Mouse (Mus musculus) midbrain, embryonic 12.5 days (tissue): ENCODE measurements around the gene Prdx1. TPM values are rescaled to one million over a fixed set of nuclear protein-coding genes. Genes with fewer than 3 reads are reported as not detected.

Experiments used
- ATAC-seq: fragments of 200-750 bp; cut with Nextera tagmentation; 2 replicates; pipeline ENCODE4 v1.8.0; 2017; ENCODE audit warnings: low read depth, moderate TSS enrichment, moderate library complexity; ENCODE audit not compliant: low FRiP score
- H3K27ac ChIP-seq: fragments of 300-500 bp; sonication (generic); replicated peaks from 2 replicates; pipeline ENCODE4 v1.5.1; 2016; ENCODE audit warnings: mild to moderate bottlenecking
- H3K27me3 ChIP-seq: fragments of 300-500 bp; sonication (generic); 2 replicates; pipeline ENCODE4 v1.6.1; 2016; ENCODE audit warnings: mild to moderate bottlenecking
- H3K36me3 ChIP-seq: fragments of 300-500 bp; sonication (generic); 2 replicates; pipeline ENCODE4 v1.6.1; 2016
- H3K4me1 ChIP-seq: fragments of 300-500 bp; sonication (generic); 2 replicates; pipeline ENCODE4 v1.6.1; 2016
- H3K4me2 ChIP-seq: fragments of 300-500 bp; sonication (generic); replicated peaks from 2 replicates; pipeline ENCODE4 v1.6.1; 2016; ENCODE audit warnings: mild to moderate bottlenecking, moderate library complexity
- H3K4me3 ChIP-seq: fragments of 300-500 bp; sonication (generic); 2 replicates; pipeline ENCODE4 v1.5.1; 2016; ENCODE audit warnings: mild to moderate bottlenecking
- H3K9ac ChIP-seq: fragments of 300-500 bp; sonication (generic); replicated peaks from 2 replicates; pipeline ENCODE4 v1.6.1; 2016; ENCODE audit warnings: mild to moderate bottlenecking, moderate library complexity
- H3K9me3 ChIP-seq: fragments of 300-500 bp; sonication (generic); 2 replicates; pipeline ENCODE4 v1.6.1; 2016; ENCODE audit warnings: mild to moderate bottlenecking
- WGBS: fragments of 180-500 bp; shearing (Covaris S2); methylation state at CpG from one replicate; pipeline ENCODE4 v1.1.7; 2016; 5-methylcytosine and 5-hydroxymethylcytosine counted together
- polyA plus RNA-seq: library from polyadenylated mRNA; unstranded; fragments of >200 nt; fragmentation: Nextera tagmentation; extraction: Ambion mirVana; gene quantifications from 2 replicates; pipeline ENCODE4 v1.2.1, GENCODE M21; 2016

The Prdx1 gene
- polyA plus RNA-seq, 1 experiment from 2014 or later = 818 TPM

DNA sequence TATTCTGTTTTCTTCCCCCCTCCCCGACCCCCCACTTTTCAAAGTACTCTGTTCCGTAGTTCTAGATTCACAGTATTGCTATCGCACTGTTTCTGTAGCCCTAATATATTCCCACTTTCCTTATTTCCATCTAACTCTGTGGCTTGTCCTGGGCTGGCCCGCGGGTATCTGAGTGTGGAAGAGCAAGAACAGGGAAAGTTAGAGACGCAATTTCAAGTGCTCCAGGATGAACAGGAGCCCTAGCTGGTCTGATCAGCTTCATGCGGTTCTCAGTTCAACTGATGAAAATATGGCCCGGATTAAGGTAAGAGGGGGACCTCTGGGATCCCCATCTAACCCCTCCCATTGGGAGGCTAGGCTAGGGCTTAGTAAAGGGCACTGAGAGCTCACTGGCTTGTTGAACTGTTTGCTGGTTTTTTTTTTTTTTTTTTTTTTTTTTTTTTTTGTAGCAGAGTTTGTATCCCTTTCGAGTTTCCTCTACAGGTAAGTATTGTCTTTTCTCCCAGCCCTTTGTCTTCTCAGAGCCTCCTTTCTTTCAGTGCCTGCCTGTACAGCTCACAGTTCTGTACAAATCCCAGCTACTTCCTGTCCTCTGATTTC, 23.5 kb downstream of the Prdx1 start:
- H3K4me3 ChIP-seq = peak overlapping the region; percentile 56
- 0 out of 2 replicates have a peak, but pooled peaks cover 10% of the 10 kb centered on the region for H3K36me3 ChIP-seq
- WGBS = 11% methylated on average over 9 of the region's 9 CpGs
- H3K4me2 ChIP-seq = peak overlapping the region; percentile 83
- no peak overlapping the region for H3K27ac ChIP-seq
- H3K4me1 ChIP-seq = peaks cover 13% of the 10 kb centered on the region
- peak overlapping the region; percentile 63 for H3K9ac ChIP-seq
- no peaks in the 10 kb centered on the region for H3K9me3 ChIP-seq
- H3K27me3 ChIP-seq = no peaks in the 10 kb centered on the region
- ATAC-seq = no peak; the same call in 1 of the 2 replicates

DNA sequence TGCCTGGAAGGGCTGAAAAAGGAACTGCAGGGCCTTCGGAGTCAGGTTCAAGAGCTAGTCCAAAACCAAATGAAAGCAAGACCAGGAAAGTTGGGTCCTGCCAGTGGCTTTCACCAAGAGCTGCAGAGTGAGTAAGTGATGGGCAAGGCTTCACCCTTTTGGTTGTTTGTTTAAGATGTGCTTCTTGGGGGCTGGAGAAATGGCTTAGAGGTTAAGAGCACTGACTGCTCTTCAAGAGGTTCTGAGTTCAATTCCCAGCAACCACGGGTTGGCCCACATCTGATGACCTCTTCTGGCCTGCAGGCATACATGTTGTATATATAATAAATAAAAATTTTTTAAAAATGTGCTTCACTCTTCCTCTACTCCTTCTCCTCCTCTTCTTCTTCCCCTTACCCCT, 24.8 kb downstream of the Prdx1 start:
- peaks cover 13% of the 10 kb centered on the region for H3K4me1 ChIP-seq
- no peak overlapping the region; the same call in 1 of the 2 replicates for H3K9ac ChIP-seq
- no peak overlapping the region for H3K4me2 ChIP-seq
- 86% methylated on average over 2 of the region's 2 CpGs for WGBS
- no peak for ATAC-seq
- H3K36me3 ChIP-seq = peaks cover 6% of the 10 kb centered on the region; the same call in 1 of the 2 replicates
- H3K9me3 ChIP-seq = no peaks in the 10 kb centered on the region
- H3K4me3 ChIP-seq = no peak overlapping the region
- no peaks in the 10 kb centered on the region for H3K27me3 ChIP-seq
- no peak overlapping the region for H3K27ac ChIP-seq

DNA sequence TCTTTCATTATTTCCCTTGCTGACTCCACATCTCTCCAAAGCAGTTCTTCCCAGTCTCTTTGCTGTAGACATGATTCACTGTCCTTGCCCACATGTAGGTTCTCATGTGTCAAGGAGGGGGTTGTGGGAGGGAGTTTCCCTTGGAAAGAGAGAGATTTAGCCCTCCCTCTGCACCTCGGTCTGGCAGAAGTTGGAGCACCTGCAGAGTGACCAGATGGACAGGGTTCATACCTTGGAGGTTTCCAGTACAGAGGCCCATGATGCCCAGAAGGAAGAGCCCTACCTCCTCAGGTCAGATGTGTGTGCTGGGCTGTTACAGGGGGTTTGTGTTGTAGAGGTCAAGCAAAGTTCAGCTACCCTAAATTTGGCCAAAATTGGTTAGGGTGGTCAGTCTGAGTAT, 27.2 kb downstream of the Prdx1 start:
- no peak for ATAC-seq
- H3K9me3 ChIP-seq = no peaks in the 10 kb centered on the region
- no peak overlapping the region for H3K4me3 ChIP-seq
- peaks cover 13% of the 10 kb centered on the region; the same call in 1 of the 2 replicates for H3K36me3 ChIP-seq
- peaks cover 9% of the 10 kb centered on the region for H3K4me1 ChIP-seq
- H3K27ac ChIP-seq = no peak overlapping the region
- no peak overlapping the region for H3K4me2 ChIP-seq
- H3K27me3 ChIP-seq = no peaks in the 10 kb centered on the region
- WGBS = 90% methylated on average over 1 of the region's 1 CpGs
- H3K9ac ChIP-seq = no peak overlapping the region

DNA sequence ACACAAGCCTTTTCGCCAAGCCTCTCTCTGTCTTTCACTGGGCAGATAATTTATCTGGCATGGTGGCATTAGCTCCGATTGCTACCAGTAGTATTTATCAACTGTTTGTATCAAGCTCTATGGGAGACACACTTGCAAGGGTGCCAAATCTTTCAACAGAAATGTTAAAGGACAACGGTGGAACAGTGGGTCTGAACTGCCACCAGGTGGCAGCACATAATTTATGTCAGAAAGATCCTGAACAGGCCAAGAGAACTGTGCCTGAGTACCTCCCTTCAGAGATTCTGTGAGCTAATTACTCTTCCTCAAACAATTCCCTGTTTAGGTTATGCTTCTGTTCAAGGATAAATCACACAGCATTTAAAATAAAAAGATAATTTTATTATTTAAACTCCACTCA, 34.1 kb downstream of the Prdx1 start:
- no peak overlapping the region for H3K27ac ChIP-seq
- no peak overlapping the region for H3K9ac ChIP-seq
- 16% methylated on average over 3 of the region's 3 CpGs for WGBS
- peaks cover 13% of the 10 kb centered on the region; the same call in 1 of the 2 replicates for H3K27me3 ChIP-seq
- H3K4me3 ChIP-seq = no peak overlapping the region
- no peak for ATAC-seq
- no peaks in the 10 kb centered on the region for H3K9me3 ChIP-seq
- no peak overlapping the region for H3K4me2 ChIP-seq
- H3K36me3 ChIP-seq = peaks cover 13% of the 10 kb centered on the region; the same call in 1 of the 2 replicates
- H3K4me1 ChIP-seq = peaks cover 13% of the 10 kb centered on the region

DNA sequence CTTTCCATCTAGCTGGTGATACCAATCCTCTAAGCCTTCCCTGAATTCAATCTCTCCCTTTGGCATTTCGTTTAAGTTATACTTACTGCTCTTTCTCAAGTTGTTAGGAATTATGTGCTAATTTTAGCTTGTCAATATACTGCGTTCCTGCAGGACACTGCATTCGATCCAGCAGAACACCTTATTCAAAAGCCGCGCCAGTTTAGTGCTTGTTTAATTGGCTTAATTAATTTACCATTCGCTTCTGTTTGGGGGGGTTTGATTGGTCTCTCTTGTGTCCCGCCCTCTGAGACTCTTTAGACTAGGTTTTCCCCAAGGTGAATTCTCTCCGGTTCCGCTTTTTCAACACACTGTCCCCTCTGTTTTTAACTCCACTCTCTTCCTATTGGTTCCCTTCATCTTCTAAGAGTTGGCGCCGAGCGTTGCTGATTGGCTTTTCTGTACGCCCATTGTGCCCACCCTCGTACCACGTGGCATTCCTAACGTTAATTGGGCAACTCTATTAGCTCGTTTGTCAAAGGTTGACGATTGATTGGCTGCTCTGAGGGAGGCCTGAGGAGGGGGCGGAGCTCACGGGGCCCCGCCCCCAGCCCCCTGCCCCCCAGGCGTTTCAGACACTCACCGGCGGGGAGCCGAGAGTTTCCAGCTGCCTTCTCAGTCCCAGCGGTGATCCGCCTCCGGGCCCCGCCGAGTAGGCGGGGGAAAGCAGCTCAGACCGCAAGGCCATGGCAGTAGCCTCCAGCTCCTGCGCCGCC, 35.2 kb downstream of the Prdx1 start, which contains the start of gene Tesk2:
TSS of gene Tesk2 (plus strand) at position 606 of the 755 bp plus-strand sequence.
- H3K4me3 ChIP-seq = peak within 1 kb of the TSS; percentile 83
- peaks cover 13% of the 10 kb centered on the region for H3K4me1 ChIP-seq
- H3K9me3 ChIP-seq = no peaks in the 10 kb centered on the region
- H3K27ac ChIP-seq = peak within 1 kb of the TSS; percentile 77
- H3K4me2 ChIP-seq = peak within 1 kb of the TSS; percentile 95
- H3K9ac ChIP-seq = peak within 1 kb of the TSS; percentile 81
- H3K27me3 ChIP-seq = peaks cover 13% of the 10 kb centered on the region; the same call in 1 of the 2 replicates
- peak; percentile 98 for ATAC-seq
- H3K36me3 ChIP-seq = peaks cover 6% of the 10 kb centered on the region; the same call in 1 of the 2 replicates
- 2% methylated on average over 34 of the region's 34 CpGs for WGBS

DNA sequence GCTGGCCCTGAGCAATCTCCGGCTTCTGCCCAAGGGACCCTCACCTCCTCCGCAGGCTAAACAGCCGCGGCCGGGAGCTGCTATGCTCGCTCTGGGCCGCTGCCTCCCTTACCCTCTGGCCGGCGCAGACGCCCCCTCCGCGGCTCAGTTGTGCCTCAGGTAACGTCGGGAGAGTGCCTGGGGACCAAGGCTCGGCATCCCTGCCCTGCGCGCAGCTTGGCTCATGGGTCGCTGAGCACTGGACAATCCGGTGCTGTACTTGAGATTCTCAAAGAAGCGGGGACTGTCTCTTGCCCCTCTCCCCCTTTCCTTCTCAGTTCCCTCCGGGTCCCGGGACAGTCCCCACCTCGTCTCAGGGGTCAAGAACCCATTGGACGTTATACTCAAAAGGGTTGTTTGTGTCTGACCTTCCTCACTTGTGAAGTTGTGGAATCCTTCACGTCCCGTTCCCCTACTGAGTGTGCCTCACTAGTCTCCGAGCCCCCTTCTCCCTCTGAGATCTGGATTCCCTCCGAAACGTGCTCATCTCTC, 35.8 kb downstream of the Prdx1 start:
- H3K9me3 ChIP-seq = no peaks in the 10 kb centered on the region
- peak overlapping the region; percentile 77 for H3K27ac ChIP-seq
- ATAC-seq = no peak
- no peaks in the 10 kb centered on the region for H3K36me3 ChIP-seq
- H3K4me1 ChIP-seq = peaks cover 13% of the 10 kb centered on the region
- peaks cover 13% of the 10 kb centered on the region; the same call in 1 of the 2 replicates for H3K27me3 ChIP-seq
- WGBS = under 1% methylated on average over 29 of the region's 29 CpGs
- H3K9ac ChIP-seq = peak overlapping the region; percentile 81
- peak overlapping the region; percentile 83 for H3K4me3 ChIP-seq
- H3K4me2 ChIP-seq = peak overlapping the region; percentile 95

DNA sequence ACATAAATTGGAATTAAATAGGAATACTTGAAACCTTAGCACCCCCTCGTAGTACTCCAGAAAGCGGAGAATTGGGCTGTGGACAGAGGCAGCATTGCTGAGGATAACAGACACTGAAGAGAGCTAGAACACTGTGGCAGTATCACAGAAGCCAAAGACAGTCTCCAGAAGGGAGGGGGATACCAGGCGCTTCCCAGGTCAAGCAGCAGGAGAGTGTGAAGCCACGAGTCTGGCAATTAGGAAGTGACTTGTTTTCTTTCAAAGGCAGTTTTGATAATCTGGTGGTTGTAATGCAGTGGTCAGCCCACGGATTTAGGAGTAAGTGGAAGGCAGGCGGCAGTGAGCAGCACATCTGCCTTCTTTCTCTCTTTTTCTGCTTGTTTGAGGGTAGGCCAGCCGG, 36.9 kb downstream of the Prdx1 start:
- Histone ChIP-seq H3K4me3 (peak overlapping the region; percentile 9; the same call in 1 of the 2 replicates), H3K27ac (no peak overlapping the region), H3K9ac (no peak overlapping the region), H3K9me3 (no peaks in the 10 kb centered on the region), H3K36me3 (no peaks in the 10 kb centered on the region), H3K27me3 (peaks cover 13% of the 10 kb centered on the region; the same call in 1 of the 2 replicates), H3K4me2 (peak overlapping the region; percentile 95), H3K4me1 (peaks cover 13% of the 10 kb centered on the region)
- WGBS = 32% methylated on average over 7 of the region's 7 CpGs
- ATAC-seq = no peak

DNA sequence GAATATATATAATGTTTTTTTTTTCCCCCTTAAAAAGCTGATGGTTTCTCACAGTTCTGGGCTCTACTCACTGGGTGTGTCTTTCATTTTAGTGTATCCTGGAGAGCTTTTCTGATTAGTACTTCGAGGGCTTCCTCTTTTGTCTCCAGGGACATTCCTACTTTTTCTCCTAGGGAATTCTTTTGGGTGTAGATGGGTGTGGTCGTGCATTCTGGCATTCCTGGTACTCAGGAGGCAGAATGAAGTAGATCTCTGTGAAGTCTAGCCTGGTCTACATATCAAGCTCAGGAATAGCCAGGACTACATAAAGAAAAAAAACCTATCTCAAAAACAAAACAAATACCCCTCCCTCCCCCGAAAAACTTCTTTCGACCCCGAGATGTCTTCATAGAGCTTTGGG, 40.1 kb downstream of the Prdx1 start:
- no peaks in the 10 kb centered on the region for H3K9me3 ChIP-seq

DNA sequence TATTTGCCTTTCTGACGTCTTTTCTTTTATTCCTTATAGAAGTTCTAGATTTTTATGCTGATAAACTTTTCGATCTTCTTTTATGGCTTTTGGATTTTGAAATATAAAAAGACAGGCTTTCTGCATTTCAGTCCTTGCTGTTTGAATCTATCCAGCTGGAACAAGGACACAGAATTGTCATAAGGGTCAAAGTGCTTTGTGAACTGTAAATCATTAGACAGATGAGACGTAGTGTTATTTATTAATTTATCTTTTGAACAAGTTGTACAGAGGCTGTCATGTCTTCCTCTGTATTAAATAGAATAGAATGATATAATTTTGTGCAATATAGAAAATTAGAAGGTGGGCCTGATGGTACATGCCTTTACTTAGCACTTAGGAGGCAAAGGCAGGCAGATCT, 42.1 kb downstream of the Prdx1 start:
- Histone ChIP-seq H3K36me3 (no peaks in the 10 kb centered on the region), H3K9me3 (no peaks in the 10 kb centered on the region), H3K4me2 (no peak overlapping the region), H3K27ac (no peak overlapping the region), H3K4me3 (no peak overlapping the region), H3K27me3 (peaks cover 9% of the 10 kb centered on the region; the same call in 1 of the 2 replicates), H3K9ac (no peak overlapping the region), H3K4me1 (peaks cover under 1% of the 10 kb centered on the region; the same call in 1 of the 2 replicates)
- ATAC-seq = no peak
- WGBS = 87% methylated on average over 3 of the region's 3 CpGs

More for the DNA sequence above, 40.1 kb downstream of the Prdx1 start:
- no peak for ATAC-seq
- Histone ChIP-seq H3K27me3 (peaks cover 13% of the 10 kb centered on the region; the same call in 1 of the 2 replicates), H3K4me1 (peaks cover 8% of the 10 kb centered on the region), H3K4me2 (no peak overlapping the region), H3K36me3 (no peaks in the 10 kb centered on the region), H3K4me3 (no peak overlapping the region), H3K27ac (no peak overlapping the region), H3K9ac (no peak overlapping the region)
- WGBS = 85% methylated on average over 5 of the region's 5 CpGs

DNA sequence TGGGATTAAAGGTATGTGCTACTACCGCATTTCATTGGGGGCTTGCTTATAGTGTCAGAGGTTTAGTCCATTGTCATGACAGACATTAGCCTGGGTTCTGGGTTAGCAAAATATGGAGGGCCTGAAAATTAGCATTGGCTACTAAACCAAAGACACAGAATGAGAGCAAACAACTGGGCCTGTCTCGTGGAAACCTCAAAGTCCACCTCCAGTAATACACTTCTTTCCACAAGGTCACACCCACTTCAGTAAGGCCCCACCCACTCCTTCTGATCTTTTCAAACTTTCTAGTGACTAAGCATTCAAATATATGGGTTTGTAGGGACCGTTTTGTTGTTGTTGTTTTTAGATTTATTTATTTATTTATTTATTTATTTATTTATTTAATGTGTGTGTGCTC, 44.2 kb downstream of the Prdx1 start:
- Histone ChIP-seq H3K4me1 (no peaks in the 10 kb centered on the region), H3K9me3 (no peaks in the 10 kb centered on the region), H3K27ac (no peak overlapping the region), H3K27me3 (no peaks in the 10 kb centered on the region), H3K4me2 (no peak overlapping the region), H3K4me3 (no peak overlapping the region), H3K36me3 (no peaks in the 10 kb centered on the region), H3K9ac (no peak overlapping the region)
- WGBS = 88% methylated on average over 3 of the region's 3 CpGs
- ATAC-seq = no peak

DNA sequence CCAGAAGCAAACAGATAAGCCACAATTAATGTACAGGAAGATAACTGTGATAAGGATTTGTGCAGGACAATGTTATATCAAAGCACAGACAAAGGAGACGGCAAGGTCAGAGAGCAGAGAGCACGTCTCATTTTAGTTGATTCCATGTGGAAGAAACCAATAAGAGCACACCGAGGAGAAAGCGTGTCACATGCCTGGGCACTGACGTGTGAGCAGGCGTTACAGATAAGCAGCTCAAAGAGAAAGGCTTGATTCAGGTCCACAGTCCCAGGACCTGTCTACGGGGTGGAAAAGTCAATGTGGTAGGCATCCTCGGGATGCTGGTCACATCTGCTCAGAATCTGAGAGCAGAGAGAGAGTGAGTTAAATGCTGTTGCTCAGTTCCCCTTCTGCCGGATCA, 45.7 kb downstream of the Prdx1 start:
- no peaks in the 10 kb centered on the region for H3K36me3 ChIP-seq
- 81% methylated on average over 9 of the region's 9 CpGs for WGBS
- H3K4me1 ChIP-seq = no peaks in the 10 kb centered on the region
- no peak overlapping the region for H3K4me2 ChIP-seq
- H3K4me3 ChIP-seq = no peak overlapping the region
- no peak overlapping the region for H3K9ac ChIP-seq
- no peak for ATAC-seq
- H3K27ac ChIP-seq = no peak overlapping the region
- no peaks in the 10 kb centered on the region for H3K9me3 ChIP-seq
- H3K27me3 ChIP-seq = no peaks in the 10 kb centered on the region

DNA sequence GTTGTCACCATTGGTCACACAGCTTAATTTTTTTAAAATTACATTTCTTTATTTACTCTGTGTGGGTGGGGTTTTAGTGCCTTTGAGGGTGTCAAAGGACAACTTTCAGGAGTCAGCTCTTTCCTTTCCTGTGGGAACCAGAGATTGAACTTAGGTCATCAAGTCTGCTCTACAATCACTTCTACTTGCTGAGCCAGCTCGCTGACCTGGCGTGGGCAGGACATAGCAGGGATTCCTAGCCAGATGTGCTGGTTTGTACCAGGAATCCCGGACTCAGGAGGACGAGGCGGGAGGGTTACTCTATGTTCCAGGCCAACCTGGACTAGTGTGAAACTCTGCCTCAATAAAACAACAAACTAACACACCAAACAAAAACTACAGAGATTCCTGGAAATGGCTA, 47.0 kb downstream of the Prdx1 start:
- no peak overlapping the region for H3K4me3 ChIP-seq
- WGBS = 82% methylated on average over 5 of the region's 5 CpGs
- H3K9ac ChIP-seq = no peak overlapping the region
- ATAC-seq = no peak
- H3K27ac ChIP-seq = no peak overlapping the region
- H3K4me2 ChIP-seq = no peak overlapping the region
- no peaks in the 10 kb centered on the region for H3K4me1 ChIP-seq
- no peaks in the 10 kb centered on the region for H3K27me3 ChIP-seq
- no peaks in the 10 kb centered on the region for H3K9me3 ChIP-seq
- no peaks in the 10 kb centered on the region for H3K36me3 ChIP-seq
